Mouse (Mus musculus) neural tube, embryonic 15.5 days (tissue): Measurements from ENCODE around the gene Podxl2. TPM values are rescaled to one million over a fixed set of nuclear protein-coding genes. Genes with fewer than 3 reads are reported as not detected.

Experiments used
- ATAC-seq: fragments of 200-750 bp; cut with Nextera tagmentation; 2 replicates; pipeline ENCODE4 v1.8.0; 2017; ENCODE audit warnings: mild to moderate bottlenecking, moderate TSS enrichment, moderate library complexity; ENCODE audit not compliant: low FRiP score
- H3K27ac ChIP-seq: fragments of 300-500 bp; sonication (generic); replicated peaks from 2 replicates; pipeline ENCODE4 v1.5.1; 2015; ENCODE audit warnings: mild to moderate bottlenecking, inconsistent platforms
- H3K27me3 ChIP-seq: fragments of 300-500 bp; sonication (generic); replicated peaks from 2 replicates; pipeline ENCODE4 v1.6.1; 2015; ENCODE audit warnings: inconsistent platforms
- H3K36me3 ChIP-seq: fragments of 300-500 bp; sonication (generic); 2 replicates; pipeline ENCODE4 v1.6.1; 2015; ENCODE audit warnings: inconsistent platforms
- H3K4me1 ChIP-seq: fragments of 300-500 bp; sonication (generic); 2 replicates; pipeline ENCODE4 v1.6.1; 2015; ENCODE audit warnings: inconsistent platforms
- H3K4me2 ChIP-seq: fragments of 300-500 bp; sonication (generic); 2 replicates; pipeline ENCODE4 v1.6.1; 2015; ENCODE audit warnings: inconsistent platforms, mild to moderate bottlenecking, moderate library complexity
- H3K4me3 ChIP-seq: fragments of 300-500 bp; sonication (generic); replicated peaks from 2 replicates; pipeline ENCODE4 v1.5.1; 2015; ENCODE audit warnings: mild to moderate bottlenecking, inconsistent platforms
- H3K9ac ChIP-seq: fragments of 300-500 bp; sonication (generic); replicated peaks from 2 replicates; pipeline ENCODE4 v1.6.1; 2015; ENCODE audit warnings: mild to moderate bottlenecking, inconsistent platforms
- H3K9me3 ChIP-seq: fragments of 300-500 bp; sonication (generic); replicated peaks from 2 replicates; pipeline ENCODE4 v1.6.1; 2016; ENCODE audit warnings: inconsistent platforms
- WGBS: fragments of 180-500 bp; shearing (Covaris S2); methylation state at CpG from one replicate; pipeline ENCODE4 v1.1.7; 2015; ENCODE audit warnings: mixed read lengths; 5-methylcytosine and 5-hydroxymethylcytosine counted together
- polyA plus RNA-seq: library from polyadenylated mRNA; unstranded; fragments of >200 nt; fragmentation: Nextera tagmentation; extraction: Ambion mirVana; gene quantifications from 2 replicates; pipeline ENCODE4 v1.2.1, GENCODE M21; 2015

Gene Podxl2
- polyA plus RNA-seq, 1 experiment from 2014 or later = 640 TPM

DNA sequence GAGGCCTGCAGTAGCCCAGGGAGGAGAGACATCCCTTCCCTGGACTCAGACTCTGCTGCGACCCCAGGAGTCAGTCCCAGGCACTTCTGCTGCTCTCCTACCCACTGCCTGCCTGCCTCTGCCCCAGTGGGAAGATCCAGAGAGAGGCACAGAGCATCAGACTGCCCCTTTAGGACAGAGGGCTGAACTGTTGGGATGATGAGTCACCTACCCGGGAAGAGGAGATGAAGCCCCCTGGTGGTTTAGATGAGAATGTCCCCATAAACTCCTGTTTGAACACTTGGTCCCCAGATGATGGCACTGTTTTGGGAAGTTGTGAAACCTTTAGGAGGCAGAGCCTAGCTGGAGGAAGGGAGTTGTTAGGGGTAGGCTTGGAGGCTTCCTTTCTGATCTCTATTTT, 13.9 kb downstream of the Podxl2 start:
- H3K27me3 ChIP-seq = no peaks in the 10 kb centered on the region
- H3K27ac ChIP-seq = no peak overlapping the region
- H3K4me2 ChIP-seq = no peak overlapping the region
- no peaks in the 10 kb centered on the region for H3K9me3 ChIP-seq
- WGBS = 20% methylated on average over 2 of the region's 2 CpGs
- no peak overlapping the region for H3K4me3 ChIP-seq
- ATAC-seq = no peak
- H3K36me3 ChIP-seq = peaks cover 73% of the 10 kb centered on the region
- H3K9ac ChIP-seq = no peak overlapping the region
- peaks cover 5% of the 10 kb centered on the region for H3K4me1 ChIP-seq

GRCm38 (mm10) chr6:88858341-88858740, 16.5 kb downstream of the Podxl2 start:
- H3K9ac ChIP-seq = no peak overlapping the region
- no peak for ATAC-seq
- 50% methylated on average over 7 of the region's 7 CpGs for WGBS
- no peak overlapping the region for H3K4me2 ChIP-seq
- 0 out of 2 replicates have a peak overlapping the region, but pooled peaks have one; percentile 35 for H3K27ac ChIP-seq
- H3K9me3 ChIP-seq = no peaks in the 10 kb centered on the region
- H3K36me3 ChIP-seq = peaks cover 74% of the 10 kb centered on the region
- H3K27me3 ChIP-seq = no peaks in the 10 kb centered on the region
- H3K4me1 ChIP-seq = peaks cover 15% of the 10 kb centered on the region
- no peak overlapping the region for H3K4me3 ChIP-seq

DNA sequence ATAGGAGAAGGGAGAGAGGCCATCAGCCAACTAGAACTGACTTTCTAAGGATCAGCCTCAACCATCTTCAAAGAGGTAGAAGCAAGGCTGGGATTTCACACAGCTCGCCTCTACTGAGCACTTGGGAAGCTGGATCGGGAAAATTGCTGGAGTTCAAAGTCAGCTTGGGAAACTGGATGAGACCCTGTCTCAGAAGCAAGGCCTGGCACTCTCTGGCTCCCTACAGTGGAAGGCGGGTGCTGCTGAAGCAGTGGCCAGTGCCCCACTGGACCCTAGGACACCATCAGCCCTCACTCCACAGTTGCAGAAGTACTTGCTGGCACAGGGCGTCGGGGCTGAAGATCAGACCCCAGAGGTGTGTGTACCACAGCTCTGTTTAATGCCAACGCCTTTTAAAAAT, 17.0 kb downstream of the Podxl2 start:
- no peak overlapping the region for H3K4me3 ChIP-seq
- WGBS = 83% methylated on average over 6 of the region's 6 CpGs
- peaks cover 15% of the 10 kb centered on the region for H3K4me1 ChIP-seq
- H3K27ac ChIP-seq = no peak overlapping the region
- H3K36me3 ChIP-seq = peaks cover 69% of the 10 kb centered on the region
- H3K9me3 ChIP-seq = no peaks in the 10 kb centered on the region
- H3K9ac ChIP-seq = no peak overlapping the region
- ATAC-seq = no peak
- no peaks in the 10 kb centered on the region for H3K27me3 ChIP-seq
- H3K4me2 ChIP-seq = no peak overlapping the region

- Histone ChIP-seq H3K9me3 (no peaks in the 10 kb centered on the region), H3K9ac (no peak overlapping the region), H3K4me2 (no peak overlapping the region), H3K27me3 (no peaks in the 10 kb centered on the region), H3K4me1 (peaks cover 18% of the 10 kb centered on the region), H3K27ac (no peak overlapping the region), H3K36me3 (peaks cover 67% of the 10 kb centered on the region), H3K4me3 (no peak overlapping the region)
- no peak for ATAC-seq
- WGBS = 40% methylated on average over 9 of the region's 9 CpGs
Observed at GRCm38 (mm10) chr6:88857249-88857648, 17.6 kb downstream of the Podxl2 start.

DNA sequence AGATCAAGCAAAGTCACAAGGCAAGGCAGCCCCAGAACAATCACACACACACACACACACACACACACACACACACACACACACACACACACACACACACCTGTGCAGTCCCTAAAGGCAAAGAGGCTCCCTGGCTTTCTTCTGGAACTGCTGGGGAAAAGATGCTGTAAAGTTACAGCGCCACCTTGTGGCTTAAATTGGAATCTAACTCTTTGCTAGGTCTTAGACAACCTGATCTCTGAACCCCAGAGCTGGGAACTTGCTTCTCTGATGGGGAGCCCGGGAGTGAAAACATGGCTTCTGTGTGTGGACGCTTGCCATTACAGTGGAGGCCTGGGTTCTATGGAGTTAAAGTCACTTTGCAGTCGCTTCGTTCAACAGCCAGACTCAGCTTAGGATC, 19.2 kb downstream of the Podxl2 start:
- Histone ChIP-seq H3K4me2 (no peak overlapping the region), H3K36me3 (peaks cover 63% of the 10 kb centered on the region), H3K27ac (no peak overlapping the region), H3K27me3 (no peaks in the 10 kb centered on the region), H3K4me1 (peaks cover 18% of the 10 kb centered on the region), H3K9me3 (no peaks in the 10 kb centered on the region), H3K4me3 (no peak overlapping the region), H3K9ac (no peak overlapping the region)
- ATAC-seq = no peak
- 19% methylated on average over 5 of the region's 5 CpGs for WGBS

GRCm38 (mm10) chr6:88854509-88854908, 20.3 kb downstream of the Podxl2 start:
- no peak for ATAC-seq
- H3K4me2 ChIP-seq = no peak overlapping the region
- peaks cover 59% of the 10 kb centered on the region for H3K36me3 ChIP-seq
- WGBS = 82% methylated on average over 5 of the region's 5 CpGs
- no peak overlapping the region for H3K4me3 ChIP-seq
- H3K4me1 ChIP-seq = peaks cover 18% of the 10 kb centered on the region
- H3K9ac ChIP-seq = no peak overlapping the region
- H3K27ac ChIP-seq = no peak overlapping the region
- no peaks in the 10 kb centered on the region for H3K9me3 ChIP-seq
- H3K27me3 ChIP-seq = no peaks in the 10 kb centered on the region

GRCm38 (mm10) chr6:88850034-88850433, 24.8 kb downstream of the Podxl2 start:
- Histone ChIP-seq H3K4me2 (no peak overlapping the region), H3K27me3 (no peaks in the 10 kb centered on the region), H3K36me3 (peaks cover 75% of the 10 kb centered on the region), H3K27ac (no peak overlapping the region), H3K9me3 (no peaks in the 10 kb centered on the region), H3K4me1 (0 out of 2 replicates have a peak, but pooled peaks cover 9% of the 10 kb centered on the region), H3K9ac (no peak overlapping the region), H3K4me3 (no peak overlapping the region)
- 83% methylated on average over 7 of the region's 7 CpGs for WGBS
- ATAC-seq = no peak

DNA sequence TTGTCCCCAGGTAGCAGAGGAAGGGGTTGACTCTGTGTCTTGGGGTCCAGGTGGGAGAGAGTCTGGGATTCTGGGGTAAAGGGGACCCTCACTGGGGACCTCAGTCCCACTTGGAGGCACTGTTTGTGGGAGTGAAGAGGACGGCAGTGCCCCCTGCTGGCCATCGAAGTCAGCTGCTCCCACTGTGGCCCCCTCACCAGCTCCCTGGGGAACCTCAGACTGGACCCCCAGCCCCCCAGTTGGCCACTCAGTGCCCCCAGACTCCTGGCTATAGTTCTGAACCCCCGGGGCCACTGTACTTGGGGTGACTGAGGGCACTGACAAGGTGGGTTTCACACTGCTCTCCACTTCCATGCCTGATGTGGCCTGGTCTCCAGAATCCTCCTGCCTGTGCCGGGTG, 25.6 kb downstream of the Podxl2 start:
- H3K27ac ChIP-seq = no peak overlapping the region

DNA sequence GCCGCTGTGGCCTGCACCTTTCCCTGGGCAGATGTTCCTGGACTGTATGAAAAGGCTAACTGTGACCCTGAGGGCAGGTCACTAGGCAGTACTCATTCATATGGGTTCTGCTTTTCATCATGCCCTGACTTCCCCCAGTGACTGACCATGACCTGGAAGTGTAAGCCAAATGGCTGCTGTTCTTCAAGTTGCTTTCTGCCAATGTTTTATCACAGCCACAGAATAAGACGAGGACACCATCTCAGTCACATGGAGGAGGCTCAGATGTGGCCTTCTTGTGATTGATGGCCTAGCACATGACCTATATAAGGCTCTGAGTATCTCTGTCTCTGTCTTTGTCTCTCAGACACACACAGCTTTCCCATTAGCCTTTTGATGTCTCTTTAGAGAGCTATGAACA, 27.3 kb downstream of the Podxl2 start:
- Histone ChIP-seq H3K36me3 (peaks cover 70% of the 10 kb centered on the region), H3K9me3 (no peaks in the 10 kb centered on the region), H3K4me1 (peaks cover 16% of the 10 kb centered on the region), H3K4me3 (no peak overlapping the region), H3K27me3 (no peaks in the 10 kb centered on the region), H3K9ac (no peak overlapping the region), H3K4me2 (no peak overlapping the region), H3K27ac (no peak overlapping the region)
- WGBS = 48% methylated on average over 2 of the region's 2 CpGs
- no peak for ATAC-seq

More for the DNA sequence above, 25.6 kb downstream of the Podxl2 start:
- H3K9ac ChIP-seq = no peak overlapping the region
- no peak for ATAC-seq
- H3K27me3 ChIP-seq = no peaks in the 10 kb centered on the region
- H3K4me3 ChIP-seq = no peak overlapping the region
- H3K36me3 ChIP-seq = peaks cover 72% of the 10 kb centered on the region
- H3K4me2 ChIP-seq = no peak overlapping the region
- no peaks in the 10 kb centered on the region for H3K9me3 ChIP-seq
- WGBS = 52% methylated on average over 4 of the region's 4 CpGs
- 0 out of 2 replicates have a peak, but pooled peaks cover 7% of the 10 kb centered on the region for H3K4me1 ChIP-seq

GRCm38 (mm10) chr6:88844901-88845565, 29.8 kb downstream of the Podxl2 start:
- Histone ChIP-seq H3K27me3 (no peaks in the 10 kb centered on the region), H3K36me3 (peaks cover 54% of the 10 kb centered on the region), H3K4me1 (peaks cover 31% of the 10 kb centered on the region), H3K27ac (no peak overlapping the region), H3K4me2 (no peak overlapping the region), H3K9me3 (no peaks in the 10 kb centered on the region), H3K4me3 (no peak overlapping the region), H3K9ac (no peak overlapping the region)
- ATAC-seq = no peak
- WGBS = 87% methylated on average over 7 of the region's 7 CpGs

DNA sequence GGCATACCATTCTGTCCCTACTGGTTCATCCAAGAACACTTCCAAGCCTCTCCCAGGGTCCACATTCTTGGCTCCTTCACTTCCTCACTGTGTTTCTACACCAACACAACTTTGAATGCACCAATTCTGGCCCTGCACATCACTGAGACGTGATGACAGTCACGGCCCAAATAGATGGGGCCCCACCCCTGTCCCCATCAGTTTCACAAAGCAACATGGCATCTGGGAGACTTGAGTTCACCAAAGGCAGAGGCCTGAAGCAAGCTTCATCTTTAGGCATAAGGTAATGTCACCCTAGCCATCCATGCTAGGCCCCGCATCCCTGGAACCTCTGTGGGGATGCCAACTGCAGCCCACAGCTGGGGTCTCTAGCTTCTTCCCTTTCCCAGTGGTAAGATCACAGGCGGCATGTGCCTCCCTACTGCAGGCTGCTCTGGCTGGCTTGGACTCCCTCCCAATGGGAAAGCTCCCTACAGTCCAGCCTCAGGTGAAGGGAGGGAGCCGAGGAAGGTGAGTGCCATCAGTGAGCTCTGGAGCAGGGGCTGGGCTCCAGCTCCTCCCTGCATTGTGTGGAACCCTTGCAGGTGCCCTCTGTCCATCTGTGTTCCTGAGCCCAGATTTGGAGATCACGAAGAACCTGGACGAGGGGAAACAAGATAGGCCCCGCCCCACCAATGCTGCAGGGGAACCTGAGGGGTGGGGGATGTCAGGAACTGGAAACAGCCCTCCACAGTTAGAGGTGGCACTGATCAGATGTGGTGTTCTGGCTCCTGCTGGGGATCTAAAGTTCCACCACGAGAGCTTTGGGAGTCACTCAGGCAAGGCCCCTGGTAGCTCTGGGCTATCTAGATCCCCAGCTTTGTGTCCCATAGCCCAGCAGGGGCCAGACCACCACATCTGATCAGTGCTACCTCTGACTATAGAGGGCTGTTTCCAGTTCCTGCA, 30.8 kb downstream of the Podxl2 start:
- Histone ChIP-seq H3K9ac (no peak overlapping the region), H3K4me3 (no peak overlapping the region), H3K27me3 (no peaks in the 10 kb centered on the region), H3K4me2 (peak overlapping the region; percentile 82; the same call in 1 of the 2 replicates), H3K4me1 (peaks cover 38% of the 10 kb centered on the region), H3K36me3 (peaks cover 49% of the 10 kb centered on the region), H3K27ac (0 out of 2 replicates have a peak overlapping the region, but pooled peaks have one; percentile 9), H3K9me3 (no peaks in the 10 kb centered on the region)
- no peak for ATAC-seq
- 81% methylated on average over 9 of the region's 9 CpGs for WGBS

GRCm38 (mm10) chr6:88843241-88843640, 31.6 kb downstream of the Podxl2 start:
- peaks cover 38% of the 10 kb centered on the region for H3K4me1 ChIP-seq
- peak overlapping the region; percentile 84 for H3K4me3 ChIP-seq
- WGBS = 70% methylated on average over 7 of the region's 7 CpGs
- H3K9me3 ChIP-seq = no peaks in the 10 kb centered on the region
- H3K36me3 ChIP-seq = peaks cover 50% of the 10 kb centered on the region
- H3K4me2 ChIP-seq = peak overlapping the region; percentile 82
- peak overlapping the region; percentile 90 for H3K27ac ChIP-seq
- ATAC-seq = no peak
- H3K9ac ChIP-seq = peak overlapping the region; percentile 51
- H3K27me3 ChIP-seq = no peaks in the 10 kb centered on the region
